Mouse (Mus musculus): ENCODE measurements around the gene Olfr1366. TPM values are rescaled to one million over a fixed set of nuclear protein-coding genes. Genes with fewer than 3 reads are reported as not detected.

Olfr1366 gene
- polyA plus RNA-seq (2012; ENCODE audit: low replicate concordance), result not detected in 2 replicates

DNA sequence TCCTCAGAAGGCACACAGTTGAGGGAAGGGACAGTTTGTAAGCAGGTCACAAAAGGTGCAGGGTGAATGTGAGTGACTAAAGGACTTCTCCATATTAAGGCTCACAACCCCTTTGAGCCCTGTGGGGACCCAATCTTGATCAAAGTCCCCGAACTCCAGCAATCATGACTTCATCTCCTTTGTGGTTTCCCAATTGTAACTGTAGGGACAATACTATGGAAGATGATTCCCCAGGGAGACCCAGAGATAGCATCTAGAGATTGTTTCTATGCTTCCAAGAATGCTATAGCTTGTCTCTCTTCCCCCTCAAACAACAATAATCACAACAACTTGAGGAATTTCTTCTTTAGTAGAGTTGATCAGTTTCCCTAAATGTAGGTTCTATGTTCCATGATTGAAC lies at the start of gene Olfr1366:
Gene Olfr1366 (minus strand): TSS at position 101 of the 400 bp plus-strand sequence.

DNA sequence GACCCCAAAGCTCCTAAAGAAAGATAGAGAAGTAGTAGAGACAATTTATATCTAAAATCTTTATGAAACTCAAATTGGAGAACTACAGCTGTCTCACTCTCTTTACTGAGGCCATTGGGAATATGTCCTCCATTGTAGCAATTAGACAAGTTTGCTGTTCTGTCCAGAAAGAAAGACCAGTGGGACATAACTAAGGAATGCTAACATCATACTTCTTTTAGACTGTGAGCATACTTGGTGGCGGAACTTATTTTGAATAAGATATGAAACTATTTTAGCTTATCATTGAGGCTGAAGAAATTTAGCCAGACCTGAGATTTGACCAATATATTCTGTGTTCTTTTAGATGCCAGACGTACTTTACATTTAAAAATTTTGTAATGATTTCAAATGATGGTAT lies 39.1 kb upstream of the Olfr1366 start, which contains the start of gene Olfr1364:
Gene Olfr1364 (minus strand): TSS at position 101 of the 400 bp plus-strand sequence.

DNA sequence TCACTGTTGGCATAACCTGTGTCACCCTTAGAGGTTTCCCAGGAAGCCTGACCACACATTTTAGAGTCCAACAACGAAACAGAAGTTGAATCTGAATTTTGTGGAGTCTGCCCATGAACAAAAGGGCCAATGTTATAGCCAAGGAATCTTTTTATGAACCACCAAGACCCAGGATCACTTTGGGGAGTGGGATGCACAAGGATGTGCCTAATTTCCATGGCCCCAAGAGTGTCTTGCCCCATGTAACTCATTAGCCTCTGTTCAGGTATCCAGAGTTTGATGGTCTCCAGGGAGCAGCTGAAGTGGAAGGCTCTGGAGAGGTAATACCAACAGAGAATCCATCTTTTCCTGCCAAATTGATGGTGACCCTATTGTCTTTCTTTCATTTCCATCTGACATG lies 17.2 kb upstream of the Olfr1366 start, which contains the start of gene Olfr1535:
Gene Olfr1535 (minus strand): TSS at position 101 of the 400 bp plus-strand sequence.

DNA sequence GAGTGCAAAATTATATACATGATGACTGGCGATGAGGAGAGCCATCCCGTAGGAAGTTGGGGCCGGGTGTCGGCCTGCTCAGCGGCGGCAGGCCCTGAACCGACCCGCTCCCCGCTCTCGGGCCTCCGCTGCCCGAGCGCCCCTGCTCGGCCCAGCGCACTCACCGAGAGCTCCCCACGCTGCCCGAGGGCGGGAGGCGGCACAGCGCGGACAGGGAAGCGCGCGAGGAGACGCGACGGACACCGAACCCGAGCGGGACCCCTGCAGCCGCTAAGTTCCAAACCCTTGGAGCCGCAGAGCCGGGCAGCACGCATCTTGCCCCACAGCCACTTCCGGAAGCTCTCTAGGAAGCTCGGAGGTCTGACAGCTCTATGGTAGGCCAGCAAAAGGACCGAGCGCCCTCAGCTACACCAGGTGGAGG lies 11.8 kb downstream of the Olfr1366 start, which contains the start of gene Zkscan8:
Gene Zkscan8 (minus strand): TSS at position 340 of the 421 bp plus-strand sequence.

DNA sequence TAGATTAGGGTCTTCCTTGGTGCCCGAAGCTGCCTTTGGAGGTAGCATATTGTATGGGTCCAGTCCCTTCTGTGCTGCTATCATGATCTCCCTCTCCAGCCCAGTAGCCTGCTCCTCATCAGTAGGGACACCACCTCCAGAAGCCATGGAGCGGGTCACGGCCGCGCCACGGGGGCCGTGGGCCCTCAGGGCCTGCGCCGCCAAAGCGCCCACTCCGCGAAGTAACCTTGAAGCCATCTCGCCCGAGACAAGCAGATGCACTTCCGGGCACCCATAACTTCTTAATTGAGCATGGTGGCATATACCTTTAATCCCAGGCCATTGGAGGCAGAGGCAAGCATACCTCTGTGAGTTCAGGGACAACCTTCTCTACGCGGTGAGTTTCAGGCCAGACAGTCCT lies 41.4 kb downstream of the Olfr1366 start, which contains the start of gene Gm11273:
Gene Gm11273 (minus strand): TSS at position 237 of the 400 bp plus-strand sequence.

DNA sequence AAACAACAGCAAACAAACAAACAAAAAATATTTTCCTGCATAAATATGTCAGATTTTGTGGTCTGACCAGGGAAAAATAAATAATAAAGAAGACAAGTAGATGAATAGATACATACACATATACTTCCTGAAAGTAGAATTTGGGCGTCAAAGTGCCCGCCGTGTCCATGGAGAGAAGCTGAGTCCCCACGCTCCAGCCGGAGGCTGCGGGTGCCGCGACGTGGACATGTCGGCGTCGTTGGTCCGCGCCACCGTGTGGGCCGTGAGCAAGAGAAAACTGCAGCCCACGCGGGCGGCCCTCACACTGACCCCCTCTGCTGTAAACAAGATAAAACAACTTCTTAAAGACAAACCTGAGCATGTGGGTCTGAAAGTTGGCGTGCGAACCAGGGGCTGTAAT lies 47.5 kb downstream of the Olfr1366 start, which contains the start of gene AK157302:
Gene AK157302 (plus strand): TSS at position 144 of the 400 bp plus-strand sequence.

Other genes with a start within 250 kb of the Olfr1366 start
- not detected in 2 replicates for gene Gpx6, start 230.7 kb downstream of the Olfr1366 start, polyA plus RNA-seq (2012; ENCODE audit: low replicate concordance)
- gene Olfr1367, start 195.9 kb downstream of the Olfr1366 start, polyA plus RNA-seq (2012; ENCODE audit: low replicate concordance), result not detected in 2 replicates
- 0.94 and 0.97 TPM in 2 replicates for gene Zscan12, start 180.0 kb downstream of the Olfr1366 start, polyA plus RNA-seq (2012; ENCODE audit: low replicate concordance)
- gene Zkscan3, start 140.1 kb downstream of the Olfr1366 start, polyA plus RNA-seq (2012; ENCODE audit: low replicate concordance), result 6.9 and 8.3 TPM in 2 replicates
- 0.19 TPM in 1 of 2 replicates, not detected in the other for gene Pgbd1, start 101.8 kb downstream of the Olfr1366 start, polyA plus RNA-seq (2012; ENCODE audit: low replicate concordance)
- 7.6 and 8.1 TPM in 2 replicates for gene Zscan26, start 89.1 kb downstream of the Olfr1366 start, polyA plus RNA-seq (2012; ENCODE audit: low replicate concordance)
- gene Nkapl, start 74.3 kb downstream of the Olfr1366 start, polyA plus RNA-seq (2012; ENCODE audit: low replicate concordance), result 0.65 and 1.1 TPM in 2 replicates
- 0.07 TPM in 1 of 2 replicates, not detected in the other for gene Zkscan4, start 63.9 kb downstream of the Olfr1366 start, polyA plus RNA-seq (2012; ENCODE audit: low replicate concordance)
- gene Gm10065, start 63.4 kb downstream of the Olfr1366 start, polyA plus RNA-seq (2012; ENCODE audit: low replicate concordance), result not detected in 2 replicates
- gene AK157302, start 47.6 kb downstream of the Olfr1366 start, polyA plus RNA-seq (2012; ENCODE audit: low replicate concordance), result 0.21 and 0.27 TPM in 2 replicates
- 5.8 and 7.5 TPM in 2 replicates for gene Gm11273, start 41.4 kb downstream of the Olfr1366 start, polyA plus RNA-seq (2012; ENCODE audit: low replicate concordance)
- gene Zkscan8, start 11.7 kb downstream of the Olfr1366 start, polyA plus RNA-seq (2012; ENCODE audit: low replicate concordance), result 3.4 and 5.8 TPM in 2 replicates
- gene Olfr1535, start 17.1 kb upstream of the Olfr1366 start, polyA plus RNA-seq (2012; ENCODE audit: low replicate concordance), result not detected in 2 replicates
- not detected in 2 replicates for gene Olfr1364, start 39.0 kb upstream of the Olfr1366 start, polyA plus RNA-seq (2012; ENCODE audit: low replicate concordance)
- not detected in 2 replicates for gene Olfr1362, start 71.2 kb upstream of the Olfr1366 start, polyA plus RNA-seq (2012; ENCODE audit: low replicate concordance)
- not detected in 2 replicates for gene Olfr11, start 99.7 kb upstream of the Olfr1366 start, polyA plus RNA-seq (2012; ENCODE audit: low replicate concordance)
- not detected in 2 replicates for gene Olfr1361, start 120.6 kb upstream of the Olfr1366 start, polyA plus RNA-seq (2012; ENCODE audit: low replicate concordance)
- not detected in 2 replicates for gene Olfr1360, start 134.6 kb upstream of the Olfr1366 start, polyA plus RNA-seq (2012; ENCODE audit: low replicate concordance)
- gene Olfr1359, start 155.3 kb upstream of the Olfr1366 start, polyA plus RNA-seq (2012; ENCODE audit: low replicate concordance), result not detected in 2 replicates
- gene Hist1h2bl, start 173.3 kb upstream of the Olfr1366 start, polyA plus RNA-seq (2012; ENCODE audit: low replicate concordance), result 2.0 TPM in 1 of 2 replicates, not detected in the other
- 11.2 and 13.3 TPM in 2 replicates for gene Hist1h2ai, start 173.6 kb upstream of the Olfr1366 start, polyA plus RNA-seq (2012; ENCODE audit: low replicate concordance)
- 20.5 and 29.9 TPM in 2 replicates for gene Hist1h3h, start 174.9 kb upstream of the Olfr1366 start, polyA plus RNA-seq (2012; ENCODE audit: low replicate concordance)
- gene Hist1h2bm, start 179.2 kb upstream of the Olfr1366 start, polyA plus RNA-seq (2012; ENCODE audit: low replicate concordance), result 0.85 and 0.91 TPM in 2 replicates
- gene Hist1h4j, start 192.3 kb upstream of the Olfr1366 start, polyA plus RNA-seq (2012; ENCODE audit: low replicate concordance), result 0.72 and 1.6 TPM in 2 replicates
- gene Hist1h4k, start 207.7 kb upstream of the Olfr1366 start, polyA plus RNA-seq (2012; ENCODE audit: low replicate concordance), result 10.5 and 30.0 TPM in 2 replicates
- 17.5 and 23.9 TPM in 2 replicates for gene Hist1h2ak, start 211.0 kb upstream of the Olfr1366 start, polyA plus RNA-seq (2012; ENCODE audit: low replicate concordance)
- 0.92 TPM in 1 of 2 replicates, not detected in the other for gene Hist1h2bn, start 211.3 kb upstream of the Olfr1366 start, polyA plus RNA-seq (2012; ENCODE audit: low replicate concordance)
- gene Hist1h1b, start 237.8 kb upstream of the Olfr1366 start, polyA plus RNA-seq (2012; ENCODE audit: low replicate concordance), result 4.1 TPM in 1 of 2 replicates, not detected in the other
- 6.5 and 18.1 TPM in 2 replicates for gene Hist1h3i, start 240.6 kb upstream of the Olfr1366 start, polyA plus RNA-seq (2012; ENCODE audit: low replicate concordance)
- 15.3 and 16.1 TPM in 2 replicates for gene Hist1h2an, start 244.4 kb upstream of the Olfr1366 start, polyA plus RNA-seq (2012; ENCODE audit: low replicate concordance)
- gene Hist1h2bp, start 244.7 kb upstream of the Olfr1366 start, polyA plus RNA-seq (2012; ENCODE audit: low replicate concordance), result 0.47 and 2.4 TPM in 2 replicates